Mouse (Mus musculus): ENCODE measurements around the gene Krt33b. TPM values are rescaled to one million over a fixed set of nuclear protein-coding genes. Genes with fewer than 3 reads are reported as not detected.

Krt33b gene
- polyA plus RNA-seq, 1 experiment, result not detected

DNA sequence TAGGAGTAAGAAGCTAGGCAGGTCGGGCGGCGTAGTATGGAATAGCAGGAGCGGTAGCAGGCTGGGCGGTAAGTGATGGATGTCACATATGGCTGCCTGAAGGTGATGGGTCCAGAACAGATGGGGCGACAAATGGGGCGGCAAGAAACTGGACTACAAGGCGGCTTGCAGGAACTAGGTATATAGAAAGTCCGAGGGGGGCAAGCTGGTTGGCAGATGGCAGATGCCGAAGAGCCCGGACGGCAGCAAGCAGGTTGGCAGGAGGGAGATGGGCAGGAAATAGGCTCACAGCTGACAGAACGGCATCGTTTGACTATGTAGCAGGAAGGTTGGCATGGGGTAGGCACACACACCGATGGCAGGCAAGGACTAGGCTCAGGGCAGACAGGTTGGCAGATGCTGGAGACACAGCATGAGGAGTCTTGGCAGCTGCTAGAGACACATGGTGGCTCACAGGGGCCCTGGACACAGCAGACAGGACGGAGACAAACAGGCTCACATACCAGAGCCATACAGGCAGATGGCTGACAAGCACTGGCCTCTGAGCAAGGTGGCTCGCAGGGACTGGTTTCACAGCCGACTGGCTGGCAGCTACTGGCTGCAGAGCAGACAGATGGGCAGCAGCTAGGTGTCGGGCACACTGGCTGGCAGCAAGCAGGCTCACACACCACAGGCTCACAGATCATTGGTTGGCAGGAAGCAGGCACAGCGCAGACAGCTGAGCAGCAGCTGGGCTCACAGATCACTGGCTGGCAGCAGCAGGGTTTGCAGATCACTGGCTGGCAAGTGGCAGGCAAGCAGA is 44.2 kb downstream of the Krt33b start:
- Histone ChIP-seq H3K36me3 (ENCODE audit: control insufficient read depth) (no peaks in the 10 kb centered on the region), H3K9me3 (ENCODE audit: control insufficient read depth, low read length) (peaks cover 24% of the 10 kb centered on the region), H3K4me1 (ENCODE audit: control insufficient read depth) (no peaks in the 10 kb centered on the region), H3K27me3 (ENCODE audit: control insufficient read depth) (no peaks in the 10 kb centered on the region; the same call in 1 of the 2 replicates), H3K4me3 (replicated peaks) (no peak overlapping the region)
- TF ChIP-seq GATA1 (IDR thresholded peaks at IDR 0.05; ENCODE audit: low read length) (no peak), TAL1 (IDR thresholded peaks at IDR 0.05; ENCODE audit: low read length) (no peak)

DNA sequence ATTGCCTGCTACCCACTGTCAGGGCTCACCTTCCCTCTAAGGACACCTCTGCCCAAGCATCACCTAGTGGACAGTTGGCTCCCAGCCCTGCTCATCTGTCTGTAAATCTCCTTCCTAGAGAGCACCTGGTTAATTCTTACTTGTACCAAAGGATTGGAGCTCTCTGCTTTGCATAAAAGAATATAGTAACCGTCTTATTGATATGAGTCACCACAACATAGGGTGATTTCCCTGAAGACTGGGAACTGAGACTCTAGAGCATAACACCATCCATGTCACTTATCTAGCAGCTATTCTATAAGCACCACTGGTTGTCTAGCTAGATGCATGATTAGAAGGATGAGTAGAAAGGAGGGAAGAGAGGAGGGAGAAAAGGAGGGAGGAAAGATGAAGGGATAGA is 46.2 kb downstream of the Krt33b start:
- TF ChIP-seq GATA1 (IDR thresholded peaks at IDR 0.05; ENCODE audit: low read length) (no peak), TAL1 (IDR thresholded peaks at IDR 0.05; ENCODE audit: low read length) (no peak)
- peaks cover 34% of the 10 kb centered on the region for H3K9me3 ChIP-seq (ENCODE audit: control insufficient read depth, low read length)
- no peaks in the 10 kb centered on the region; the same call in 1 of the 2 replicates for H3K27me3 ChIP-seq (ENCODE audit: control insufficient read depth)
- H3K4me1 ChIP-seq (ENCODE audit: control insufficient read depth), result no peaks in the 10 kb centered on the region
- no peak overlapping the region for H3K4me3 ChIP-seq (replicated peaks)
- no peaks in the 10 kb centered on the region for H3K36me3 ChIP-seq (ENCODE audit: control insufficient read depth)

DNA sequence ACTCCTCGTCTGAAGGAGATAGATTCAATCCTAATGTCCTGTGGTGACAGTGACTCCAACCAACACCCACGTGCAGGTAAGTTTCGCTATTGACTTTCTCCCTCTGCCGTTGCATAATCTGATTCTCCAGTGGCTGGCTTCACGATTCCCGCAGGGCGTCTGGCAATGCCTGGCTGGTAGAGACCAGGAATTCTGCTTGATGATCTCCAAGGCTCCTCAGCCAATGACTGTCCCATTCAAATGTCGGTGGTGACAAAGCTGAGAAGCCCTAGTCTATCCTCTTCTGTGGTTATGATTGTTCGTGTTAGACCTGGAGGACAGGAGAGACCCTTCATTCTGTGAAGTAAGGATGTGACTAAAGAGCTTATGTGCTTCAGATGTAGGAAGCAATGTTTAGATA is 46.9 kb downstream of the Krt33b start:
- no peaks in the 10 kb centered on the region for H3K4me1 ChIP-seq (ENCODE audit: control insufficient read depth)
- TF ChIP-seq TAL1 (IDR thresholded peaks at IDR 0.05; ENCODE audit: low read length) (no peak), GATA1 (IDR thresholded peaks at IDR 0.05; ENCODE audit: low read length) (no peak)
- H3K27me3 ChIP-seq (ENCODE audit: control insufficient read depth), result no peaks in the 10 kb centered on the region; the same call in 1 of the 2 replicates
- no peaks in the 10 kb centered on the region for H3K36me3 ChIP-seq (ENCODE audit: control insufficient read depth)
- H3K4me3 ChIP-seq (replicated peaks), result no peak overlapping the region
- peaks cover 40% of the 10 kb centered on the region for H3K9me3 ChIP-seq (ENCODE audit: control insufficient read depth, low read length)

GRCm38 (mm10) chr11:99978953-99979352 is 50.7 kb downstream of the Krt33b start, which contains the start of gene Krtap29-1:
Krtap29-1 (minus strand) TSS chr11:99979053.
- Histone ChIP-seq H3K27me3 (ENCODE audit: control insufficient read depth) (no peaks in the 10 kb centered on the region; the same call in 1 of the 2 replicates), H3K9me3 (ENCODE audit: control insufficient read depth, low read length) (peaks cover 28% of the 10 kb centered on the region), H3K36me3 (ENCODE audit: control insufficient read depth) (no peaks in the 10 kb centered on the region), H3K4me3 (replicated peaks) (no peak within 1 kb of the TSS), H3K4me1 (ENCODE audit: control insufficient read depth) (no peaks in the 10 kb centered on the region)
- TF ChIP-seq GATA1 (IDR thresholded peaks at IDR 0.05; ENCODE audit: low read length) (no peak), TAL1 (IDR thresholded peaks at IDR 0.05; ENCODE audit: low read length) (no peak)

Other genes with a start within 250 kb of the Krt33b start
- not detected in 2 replicates for gene Krtap4-8, start 249.2 kb downstream of the Krt33b start, polyA plus RNA-seq (2012)
- not detected in 2 replicates for gene Krtap4-9, start 244.7 kb downstream of the Krt33b start, polyA plus RNA-seq (2012)
- gene Gm11596, start 236.4 kb downstream of the Krt33b start, polyA plus RNA-seq (2012), result not detected in 2 replicates
- not detected in 2 replicates for gene Gm11569, start 230.9 kb downstream of the Krt33b start, polyA plus RNA-seq (2012)
- not detected in 2 replicates for gene Gm11554, start 225.4 kb downstream of the Krt33b start, polyA plus RNA-seq (2012)
- gene Krtap4-13, start 220.0 kb downstream of the Krt33b start, polyA plus RNA-seq (2012), result not detected in 2 replicates
- gene Gm11564, start 214.2 kb downstream of the Krt33b start, polyA plus RNA-seq (2012), result not detected in 2 replicates
- gene 2300003K06Rik, start 191.8 kb downstream of the Krt33b start, polyA plus RNA-seq (2012), result not detected in 2 replicates
- not detected in 2 replicates for gene Krtap4-16, start 178.3 kb downstream of the Krt33b start, polyA plus RNA-seq (2012)
- 0.04 TPM in 1 of 2 replicates, not detected in the other for gene Gm11568, start 172.0 kb downstream of the Krt33b start, polyA plus RNA-seq (2012)
- gene Gm11559, start 165.4 kb downstream of the Krt33b start, polyA plus RNA-seq (2012), result not detected in 2 replicates
- not detected in 2 replicates for gene Krtap9-1, start 156.5 kb downstream of the Krt33b start, polyA plus RNA-seq (2012)
- not detected in 2 replicates for gene Gm11567, start 150.7 kb downstream of the Krt33b start, polyA plus RNA-seq (2012)
- not detected in 2 replicates for gene Krtap31-1, start 121.9 kb downstream of the Krt33b start, polyA plus RNA-seq (2012)
- not detected in 2 replicates for gene Gm11565, start 115.1 kb downstream of the Krt33b start, polyA plus RNA-seq (2012)
- not detected in 2 replicates for gene Krtap31-2, start 93.6 kb downstream of the Krt33b start, polyA plus RNA-seq (2012)
- not detected in 2 replicates for gene Krtap9-5, start 81.4 kb downstream of the Krt33b start, polyA plus RNA-seq (2012)
- not detected in 2 replicates for gene Krtap29-1, start 50.8 kb downstream of the Krt33b start, polyA plus RNA-seq (2012)
- not detected in 2 replicates for gene Krtap16-1, start 43.3 kb downstream of the Krt33b start, polyA plus RNA-seq (2012)
- not detected in 2 replicates for gene Krtap17-1, start 35.9 kb downstream of the Krt33b start, polyA plus RNA-seq (2012)
- not detected in 2 replicates for gene Krt33a, start 13.7 kb downstream of the Krt33b start, polyA plus RNA-seq (2012)
- gene Krt34, start 11.7 kb upstream of the Krt33b start, polyA plus RNA-seq (2012), result not detected in 2 replicates
- gene Krt31, start 20.7 kb upstream of the Krt33b start, polyA plus RNA-seq (2012), result not detected in 2 replicates
- gene Krt32, start 58.4 kb upstream of the Krt33b start, polyA plus RNA-seq (2012), result not detected in 2 replicates
- not detected in 2 replicates for gene Krt35, start 66.4 kb upstream of the Krt33b start, polyA plus RNA-seq (2012)
- not detected in 2 replicates for gene Krt36, start 75.8 kb upstream of the Krt33b start, polyA plus RNA-seq (2012)
- not detected in 2 replicates for gene Krt13, start 91.7 kb upstream of the Krt33b start, polyA plus RNA-seq (2012)
- 0.29 and 0.31 TPM in 2 replicates for gene Krt15, start 106.1 kb upstream of the Krt33b start, polyA plus RNA-seq (2012)
- gene Krt19, start 118.8 kb upstream of the Krt33b start, polyA plus RNA-seq (2012), result not detected in 2 replicates
- gene Krt9, start 163.4 kb upstream of the Krt33b start, polyA plus RNA-seq (2012), result not detected in 2 replicates
- gene Krt14, start 177.7 kb upstream of the Krt33b start, polyA plus RNA-seq (2012), result 0.06 and 0.07 TPM in 2 replicates
- not detected in 2 replicates for gene Krt16, start 219.0 kb upstream of the Krt33b start, polyA plus RNA-seq (2012)
- gene Krt17, start 231.2 kb upstream of the Krt33b start, polyA plus RNA-seq (2012), result 0.03 and 0.04 TPM in 2 replicates
- gene Krt42, start 240.0 kb upstream of the Krt33b start, polyA plus RNA-seq (2012), result 0.04 TPM in 1 of 2 replicates, not detected in the other